Mouse (Mus musculus): ENCODE data around the gene Mcoln3.

GRCm38 (mm10) chr3:146099925-146100324 lies 17.3 kb upstream of the Mcoln3 start:
- TF ChIP-seq HCFC1 (IDR thresholded peaks at IDR 0.05; ENCODE audit: borderline replicate concordance, insufficient read depth, low read length), result no peak
- TF ChIP-seq MAFK (IDR thresholded peaks at IDR 0.05; ENCODE audit: insufficient read depth, low read depth, low read length), result no peak
- TF ChIP-seq ZC3H11A (IDR thresholded peaks at IDR 0.05; ENCODE audit: borderline replicate concordance, low read depth, low read length), result no peak
- TF ChIP-seq CHD2 (IDR thresholded peaks at IDR 0.05; ENCODE audit: low read depth, low read length), result no peak
- no peak for TF ChIP-seq ZNF384 (IDR thresholded peaks at IDR 0.05; ENCODE audit: low read depth, low read length)

Measured in ES-E14 (cell line).